Mouse (Mus musculus): ENCODE data around the gene Zic2. TPM values are rescaled to one million over a fixed set of nuclear protein-coding genes. Genes with fewer than 3 reads are reported as not detected.
"Not testable (repeated sequence)": the region's sequence is repeated elsewhere in the genome, so short reads cannot be mapped to it uniquely, and the experiment has no call there.

Gene Zic2
- total RNA-seq, 2 experiments from 2014 or later: not detected

GRCm38 (mm10) chr14:122460226-122460625, 15.0 kb upstream of the Zic2 start:
- intact Hi-C loops (cut with DNase I): no loop called here
- DNase-seq: no peak

- DNase-seq: no peak
- intact Hi-C loops (cut with DNase I): no loop called here
These were observed 13.7 kb upstream of the Zic2 start for GRCm38 (mm10) chr14:122461500-122461899.

- intact Hi-C loops (cut with DNase I): no loop called here
- no peak for DNase-seq
These were observed 13.3 kb upstream of the Zic2 start for GRCm38 (mm10) chr14:122461966-122462365.

- intact Hi-C loops (cut with DNase I): no loop called here
- no peak for DNase-seq
These were observed 12.6 kb upstream of the Zic2 start for GRCm38 (mm10) chr14:122462689-122463079.

- intact Hi-C loops (cut with DNase I): no loop called here
These were observed 12.0 kb upstream of the Zic2 start for GRCm38 (mm10) chr14:122463080-122463691.

GRCm38 (mm10) chr14:122463734-122464341, 11.4 kb upstream of the Zic2 start:
- intact Hi-C loops (cut with DNase I): not testable (repeated sequence)

More at GRCm38 (mm10) chr14:122463080-122463691, 12.0 kb upstream of the Zic2 start:
- DNase-seq: no peak

GRCm38 (mm10) chr14:122464351-122464762, 10.9 kb upstream of the Zic2 start:
- intact Hi-C loops (cut with DNase I): no loop called here
- DNase-seq: no peak

More at GRCm38 (mm10) chr14:122463734-122464341, 11.4 kb upstream of the Zic2 start:
- not testable (repeated sequence) for DNase-seq

- no peak for DNase-seq
- intact Hi-C loops (cut with DNase I): loop anchor here (5.0 kb wide), 1 partner anchor 238 kb away; no protein-coding TSS in a partner anchor
These were observed 10.2 kb upstream of the Zic2 start, which contains the start of gene Zic5 for GRCm38 (mm10) chr14:122464763-122465741. Gene Zic5, minus strand, starts transcription at chr14:122465677.

- no peak for DNase-seq
- intact Hi-C loops (cut with DNase I): loop anchor here (5.0 kb wide), 1 partner anchor 239 kb away; no protein-coding TSS in a partner anchor
These were observed 9.2 kb upstream of the Zic2 start for GRCm38 (mm10) chr14:122465931-122466490.

GRCm38 (mm10) chr14:122466756-122467362, 8.4 kb upstream of the Zic2 start:
- no peak for DNase-seq
- intact Hi-C loops (cut with DNase I): loop anchor here (5.0 kb wide), 1 partner anchor 240 kb away; no protein-coding TSS in a partner anchor

GRCm38 (mm10) chr14:122467926-122468841, 7.1 kb upstream of the Zic2 start:
- intact Hi-C loops (cut with DNase I): loop anchor here (5.0 kb wide), 1 partner anchor 241 kb away; no protein-coding TSS in a partner anchor
- DNase-seq: no peak

- intact Hi-C loops (cut with DNase I): loop anchor here (5.0 kb wide), 1 partner anchor 242 kb away; no protein-coding TSS in a partner anchor
- DNase-seq: no peak
These were observed 6.1 kb upstream of the Zic2 start for GRCm38 (mm10) chr14:122468971-122469755.

- intact Hi-C loops (cut with DNase I): no loop called here
- no peak for DNase-seq
These were observed 3.7 kb upstream of the Zic2 start for GRCm38 (mm10) chr14:122471449-122472085.

- intact Hi-C loops (cut with DNase I): no loop called here
- no peak for DNase-seq
These were observed 3.1 kb upstream of the Zic2 start for GRCm38 (mm10) chr14:122472161-122472560.

- DNase-seq: no peak
- intact Hi-C loops (cut with DNase I): no loop called here
These were observed 2.6 kb upstream of the Zic2 start for GRCm38 (mm10) chr14:122472647-122473046.

- no peak for DNase-seq
- intact Hi-C loops (cut with DNase I): no loop called here
These were observed 2.0 kb upstream of the Zic2 start for GRCm38 (mm10) chr14:122473211-122473751.

All from gastrocnemius, postnatal 36 days (tissue).